Mouse (Mus musculus): Measurements from ENCODE around the gene Tbcc. TPM values are rescaled to one million over a fixed set of nuclear protein-coding genes. Genes with fewer than 3 reads are reported as not detected.

The Tbcc gene
- 0.87 TPM for polyA plus RNA-seq (2014; fragmentation: Illumina TruSeq; extraction: RNeasy Lipid Tissue Mini Kit (QIAGEN cat#74804); ENCODE audit: low read depth, low replicate concordance)

DNA sequence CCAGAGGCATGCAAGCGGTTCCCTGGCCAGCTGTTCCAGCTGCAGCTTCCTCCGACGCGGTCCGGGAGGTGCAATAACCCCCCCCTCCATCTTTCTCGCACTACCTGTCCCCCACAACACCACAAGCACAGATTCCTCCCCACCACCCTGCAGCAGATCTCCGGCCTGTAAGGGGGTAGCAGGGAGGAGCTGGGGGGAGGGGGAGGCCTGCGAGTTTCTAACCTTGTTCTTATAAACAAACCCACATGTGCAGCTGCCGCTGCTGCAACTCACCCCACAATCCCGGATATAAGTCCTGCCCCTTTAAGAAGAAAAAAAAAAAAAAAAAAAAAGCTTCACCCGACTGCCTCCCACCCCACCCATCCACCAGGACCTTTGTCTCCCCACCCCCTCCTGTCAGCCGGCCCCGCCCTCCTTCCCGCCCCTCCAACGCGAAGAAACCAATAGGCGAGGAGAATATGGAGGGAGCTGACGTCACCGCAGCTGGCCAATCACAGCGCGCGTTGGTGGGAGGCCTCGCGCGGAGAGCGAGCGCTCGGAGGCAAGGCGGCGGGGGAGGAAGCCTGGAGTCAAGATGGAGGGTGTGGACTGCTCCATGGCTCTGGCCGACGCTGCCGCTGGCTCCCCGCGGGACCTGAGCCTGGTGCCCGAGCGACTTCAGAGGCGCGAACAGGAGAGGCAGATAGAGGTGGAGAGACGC is at the start of gene Tbcc:
TSS of gene Tbcc (plus strand) at position 569 of the 700 bp plus-strand sequence.

DNA sequence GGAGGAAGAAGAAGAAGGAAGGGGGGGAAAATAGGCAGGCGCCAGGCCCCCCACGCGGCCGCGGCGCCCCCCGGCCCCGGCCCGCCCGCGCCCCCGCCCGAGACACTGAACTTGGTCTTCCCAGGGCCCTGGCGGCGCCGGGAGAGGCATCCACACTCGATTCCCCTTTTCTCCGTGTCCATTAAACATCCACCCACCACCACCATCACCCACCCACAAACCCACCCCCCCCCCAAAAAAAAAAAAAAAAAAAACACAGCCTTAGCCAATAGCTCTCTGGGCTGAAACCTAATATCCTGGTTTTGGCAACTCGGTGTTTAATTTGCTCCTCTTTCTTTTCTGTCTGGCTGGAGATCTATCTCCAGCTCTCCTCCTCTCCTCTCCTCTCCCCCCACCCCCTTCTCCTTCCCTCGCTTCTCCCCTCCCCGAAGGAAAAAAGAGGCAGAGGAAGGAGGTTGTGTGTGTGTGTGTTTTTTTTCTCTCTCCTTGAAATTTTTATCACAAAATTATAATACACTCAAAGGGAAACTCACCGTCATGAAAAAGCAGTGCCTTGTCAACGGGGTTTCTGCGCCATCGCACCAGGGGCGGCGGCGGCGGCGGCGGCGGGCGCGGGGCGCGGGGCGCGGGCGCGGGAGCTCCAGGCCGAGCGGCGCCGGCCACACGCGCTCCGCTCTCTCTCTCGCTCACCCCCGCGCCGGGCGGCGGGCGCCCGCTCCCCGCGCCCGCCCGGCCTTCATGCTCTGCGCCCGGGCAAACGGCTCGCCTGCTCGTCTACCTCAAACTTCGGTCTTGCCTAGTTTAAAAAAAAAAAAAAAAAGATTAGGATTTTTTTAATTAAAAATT is 32.4 kb upstream of the Tbcc start, which contains the start of gene Bicral:
TSS of gene Bicral (minus strand) at position 580 of the 846 bp plus-strand sequence.

DNA sequence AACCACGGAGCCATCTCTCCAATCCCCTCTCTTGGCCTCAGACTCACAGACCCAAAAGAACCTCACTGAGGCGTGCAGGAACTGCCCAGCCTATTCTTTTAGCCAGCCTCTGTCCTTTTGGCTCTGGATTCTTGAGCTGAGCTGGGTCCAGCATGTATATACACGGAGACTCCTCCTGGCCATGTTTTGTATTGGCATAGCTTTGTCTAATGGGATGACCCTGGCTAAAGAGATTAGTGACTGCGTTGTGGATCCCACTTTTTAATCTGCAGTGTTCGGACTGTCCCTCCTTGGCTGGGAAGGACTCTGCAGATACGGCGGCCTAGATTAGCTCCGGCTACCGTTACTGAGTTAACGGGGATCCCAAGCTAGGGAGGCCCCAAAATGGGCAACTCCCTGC is 19.7 kb downstream of the Tbcc start, which contains the start of gene Prph2:
TSS of gene Prph2 (plus strand) at position 274 of the 400 bp plus-strand sequence.

Other genes starting within 250 kb of the Tbcc start
- gene Klc4, start 244.7 kb upstream of the Tbcc start, polyA plus RNA-seq (2014; fragmentation: Illumina TruSeq; extraction: RNeasy Lipid Tissue Mini Kit (QIAGEN cat#74804); ENCODE audit: low read depth, low replicate concordance) = not detected
- 3.4 TPM for gene Mrpl2, start 244.5 kb upstream of the Tbcc start, polyA plus RNA-seq (2014; fragmentation: Illumina TruSeq; extraction: RNeasy Lipid Tissue Mini Kit (QIAGEN cat#74804); ENCODE audit: low read depth, low replicate concordance)
- 0.41 TPM for gene Cul7, start 240.3 kb upstream of the Tbcc start, polyA plus RNA-seq (2014; fragmentation: Illumina TruSeq; extraction: RNeasy Lipid Tissue Mini Kit (QIAGEN cat#74804); ENCODE audit: low read depth, low replicate concordance)
- 4.2 TPM for gene Rrp36, start 216.3 kb upstream of the Tbcc start, polyA plus RNA-seq (2014; fragmentation: Illumina TruSeq; extraction: RNeasy Lipid Tissue Mini Kit (QIAGEN cat#74804); ENCODE audit: low read depth, low replicate concordance)
- gene Mea1, start 211.9 kb upstream of the Tbcc start, polyA plus RNA-seq (2014; fragmentation: Illumina TruSeq; extraction: RNeasy Lipid Tissue Mini Kit (QIAGEN cat#74804); ENCODE audit: low read depth, low replicate concordance) = 5.2 TPM
- gene Klhdc3, start 209.8 kb upstream of the Tbcc start, polyA plus RNA-seq (2014; fragmentation: Illumina TruSeq; extraction: RNeasy Lipid Tissue Mini Kit (QIAGEN cat#74804); ENCODE audit: low read depth, low replicate concordance) = 3.8 TPM
- gene Ppp2r5d, start 185.6 kb upstream of the Tbcc start, polyA plus RNA-seq (2014; fragmentation: Illumina TruSeq; extraction: RNeasy Lipid Tissue Mini Kit (QIAGEN cat#74804); ENCODE audit: low read depth, low replicate concordance) = 11.0 TPM
- 0.82 TPM for gene Pex6, start 179.2 kb upstream of the Tbcc start, polyA plus RNA-seq (2014; fragmentation: Illumina TruSeq; extraction: RNeasy Lipid Tissue Mini Kit (QIAGEN cat#74804); ENCODE audit: low read depth, low replicate concordance)
- not detected for gene Gnmt, start 161.5 kb upstream of the Tbcc start, polyA plus RNA-seq (2014; fragmentation: Illumina TruSeq; extraction: RNeasy Lipid Tissue Mini Kit (QIAGEN cat#74804); ENCODE audit: low read depth, low replicate concordance)
- 1.2 TPM for gene Cnpy3, start 138.5 kb upstream of the Tbcc start, polyA plus RNA-seq (2014; fragmentation: Illumina TruSeq; extraction: RNeasy Lipid Tissue Mini Kit (QIAGEN cat#74804); ENCODE audit: low read depth, low replicate concordance)
- gene Ptcra, start 127.0 kb upstream of the Tbcc start, polyA plus RNA-seq (2014; fragmentation: Illumina TruSeq; extraction: RNeasy Lipid Tissue Mini Kit (QIAGEN cat#74804); ENCODE audit: low read depth, low replicate concordance) = not detected
- gene 2310039H08Rik, start 118.0 kb upstream of the Tbcc start, polyA plus RNA-seq (2014; fragmentation: Illumina TruSeq; extraction: RNeasy Lipid Tissue Mini Kit (QIAGEN cat#74804); ENCODE audit: low read depth, low replicate concordance) = 28.8 TPM
- 34.1 TPM for gene Rpl7l1, start 108.0 kb upstream of the Tbcc start, polyA plus RNA-seq (2014; fragmentation: Illumina TruSeq; extraction: RNeasy Lipid Tissue Mini Kit (QIAGEN cat#74804); ENCODE audit: low read depth, low replicate concordance)
- 9.7 TPM for gene Bicral, start 32.2 kb upstream of the Tbcc start, polyA plus RNA-seq (2014; fragmentation: Illumina TruSeq; extraction: RNeasy Lipid Tissue Mini Kit (QIAGEN cat#74804); ENCODE audit: low read depth, low replicate concordance)
- not detected for gene Prph2, start 19.8 kb downstream of the Tbcc start, polyA plus RNA-seq (2014; fragmentation: Illumina TruSeq; extraction: RNeasy Lipid Tissue Mini Kit (QIAGEN cat#74804); ENCODE audit: low read depth, low replicate concordance)
- 43.1 TPM for gene Ubr2, start 119.9 kb downstream of the Tbcc start, polyA plus RNA-seq (2014; fragmentation: Illumina TruSeq; extraction: RNeasy Lipid Tissue Mini Kit (QIAGEN cat#74804); ENCODE audit: low read depth, low replicate concordance)

Measured in adrenal gland, adult 10 weeks (tissue).